Mouse (Mus musculus): ENCODE measurements at regions not wholly inside any gene's neighbourhood (a gene's known extent, or its start where the extent isn't known, plus 50 kb on each side); places are given as distances from the start of the nearest gene placed in this dataset.

GRCm38 (mm10) chr4:34498781-34499180 lies 52.0 kb upstream of the Akirin2 start:
- Histone ChIP-seq H3K9ac (ENCODE audit: control insufficient read depth, low read depth, low read length, poor library complexity, severe bottlenecking) (no peak overlapping the region), H3K4me1 (ENCODE audit: control insufficient read depth in 1 of 2, insufficient read depth in 2 of 2, low read length in 2 of 2) (peaks cover 0 to 4% of the 10 kb centered on the region in 2 experiments; a peak in 1 of 4 replicates), H3K27ac (ENCODE audit: control insufficient read depth, low read depth, low read length) (no peak overlapping the region), H3K4me3 (ENCODE audit: control insufficient read depth in 1 of 2, insufficient read depth in 1 of 2, low read depth in 2 of 2, low read length in 2 of 2) (no peak overlapping the region), H3K36me3 (ENCODE audit: control insufficient read depth in 1 of 2, insufficient read depth in 2 of 2, low read length in 2 of 2) (peaks cover 0 to 4% of the 10 kb centered on the region in 2 experiments; a peak in 2 of 4 replicates), H3K79me2 (ENCODE audit: control insufficient read depth, insufficient read depth, low read length, poor library complexity) (no peaks in the 10 kb centered on the region), H3K9me3 (replicated peaks; ENCODE audit: insufficient read depth, low read length) (no peaks in the 10 kb centered on the region), H3K27me3 (ENCODE audit: control insufficient read depth in 1 of 2, insufficient read depth in 2 of 2, low read length in 2 of 2) (no peaks in the 10 kb centered on the region)
- no peak for TF ChIP-seq TAL1 (IDR thresholded peaks at IDR 0.05; ENCODE audit: low read length)
- TF ChIP-seq HCFC1 (IDR thresholded peaks at IDR 0.05; ENCODE audit: low read depth, low read length), result no peak
- no peak for TF ChIP-seq ZMIZ1 (IDR thresholded peaks at IDR 0.05; ENCODE audit: low read depth, low read length)
- TF ChIP-seq TBP (IDR thresholded peaks at IDR 0.05; ENCODE audit: low read depth, low read length), result no peak
- no peak for TF ChIP-seq NELFE (IDR thresholded peaks at IDR 0.05; ENCODE audit: low read depth, low read length)
- no peak for TF ChIP-seq SIN3A (IDR thresholded peaks at IDR 0.05; ENCODE audit: low read length)
- TF ChIP-seq KAT2A (conservative IDR thresholded peaks at IDR 0.05; ENCODE audit: low read depth, low read length), result no peak
- no peak for TF ChIP-seq MAZ (IDR thresholded peaks at IDR 0.05; ENCODE audit: low read depth, low read length)
- TF ChIP-seq MXI1 (IDR thresholded peaks at IDR 0.05; ENCODE audit: low read depth, low read length), result no peak
- TF ChIP-seq POLR2A (IDR thresholded peaks at IDR 0.05; ENCODE audit: control insufficient read depth in 1 of 2, insufficient read depth in 1 of 2, low read depth in 1 of 2, low read length in 2 of 2, poor library complexity in 1 of 2), result no peak
- no peak for TF ChIP-seq ZC3H11A (IDR thresholded peaks at IDR 0.05; ENCODE audit: low read depth, low read length)
- no peak for TF ChIP-seq ELF1 (IDR thresholded peaks at IDR 0.05; ENCODE audit: low read depth, low read length)
- DNase-seq (ENCODE audit: low read depth, low spot score), result no peak

DNA sequence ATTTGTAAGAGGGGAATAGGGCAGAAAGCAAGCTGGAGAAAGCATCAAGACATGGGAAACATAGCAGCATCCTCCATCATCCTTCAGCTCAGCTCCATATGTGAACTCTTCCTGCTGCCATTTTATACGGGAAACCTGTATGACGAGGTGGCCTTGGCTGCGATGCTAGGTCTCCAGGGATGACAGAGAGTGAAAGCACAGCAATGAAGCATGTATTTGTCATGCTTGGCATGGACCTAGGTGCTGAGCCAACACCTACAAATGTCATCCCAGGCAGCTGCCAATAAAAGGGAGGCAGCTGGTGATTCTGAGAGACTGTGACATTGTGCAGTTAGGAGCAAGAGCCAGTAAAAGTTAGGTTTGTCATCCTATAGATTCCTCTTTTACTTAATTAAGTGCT lies 51.0 kb upstream of the Akirin2 start:
- no peak for DNase-seq (ENCODE audit: low read depth, low spot score)

More for the DNA sequence above, 51.0 kb upstream of the Akirin2 start:
- Histone ChIP-seq H3K9me3 (replicated peaks; ENCODE audit: insufficient read depth, low read length) (no peaks in the 10 kb centered on the region), H3K27ac (ENCODE audit: control insufficient read depth, low read depth, low read length) (no peak overlapping the region), H3K9ac (ENCODE audit: control insufficient read depth, low read depth, low read length, poor library complexity, severe bottlenecking) (no peak overlapping the region), H3K79me2 (ENCODE audit: control insufficient read depth, insufficient read depth, low read length, poor library complexity) (no peaks in the 10 kb centered on the region), H3K36me3 (ENCODE audit: control insufficient read depth in 1 of 2, insufficient read depth in 2 of 2, low read length in 2 of 2) (peaks cover 0 to 4% of the 10 kb centered on the region in 2 experiments; a peak in 2 of 4 replicates), H3K4me3 (ENCODE audit: control insufficient read depth in 1 of 2, insufficient read depth in 1 of 2, low read depth in 2 of 2, low read length in 2 of 2) (no peak overlapping the region), H3K4me1 (ENCODE audit: control insufficient read depth in 1 of 2, insufficient read depth in 2 of 2, low read length in 2 of 2) (peaks cover 0 to 4% of the 10 kb centered on the region in 2 experiments; a peak in 1 of 4 replicates), H3K27me3 (ENCODE audit: control insufficient read depth in 1 of 2, insufficient read depth in 2 of 2, low read length in 2 of 2) (no peaks in the 10 kb centered on the region)
- no peak for TF ChIP-seq ELF1 (IDR thresholded peaks at IDR 0.05; ENCODE audit: low read depth, low read length)
- TF ChIP-seq CHD1 (IDR thresholded peaks at IDR 0.05; ENCODE audit: low read depth, low read length), result no peak
- TF ChIP-seq TBP (IDR thresholded peaks at IDR 0.05; ENCODE audit: low read depth, low read length), result no peak
- no peak for TF ChIP-seq ZNF384 (IDR thresholded peaks at IDR 0.05; ENCODE audit: low read depth, low read length)
- TF ChIP-seq HCFC1 (IDR thresholded peaks at IDR 0.05; ENCODE audit: low read depth, low read length), result no peak
- no peak for TF ChIP-seq JUND (IDR thresholded peaks at IDR 0.05; ENCODE audit: low read depth, low read length)
- no peak for TF ChIP-seq USF1 (IDR thresholded peaks at IDR 0.05; ENCODE audit: low read depth, low read length)
- TF ChIP-seq GABPA (IDR thresholded peaks at IDR 0.05; ENCODE audit: low read depth, low read length), result no peak
- no peak for TF ChIP-seq MYC (IDR thresholded peaks at IDR 0.05; ENCODE audit: low read depth, low read length)
- TF ChIP-seq CTCF (IDR thresholded peaks at IDR 0.05 in 2 of 3, conservative IDR thresholded peaks at IDR 0.05 in 1 of 3; ENCODE audit: control insufficient read depth in 1 of 3, insufficient read depth in 1 of 3, low read depth in 2 of 3, low read length in 3 of 3, poor library complexity in 1 of 3, severe bottlenecking in 1 of 3), result no peak
- no peak for TF ChIP-seq TAL1 (IDR thresholded peaks at IDR 0.05; ENCODE audit: low read length)
- no peak for TF ChIP-seq POLR2A (IDR thresholded peaks at IDR 0.05; ENCODE audit: control insufficient read depth in 1 of 2, insufficient read depth in 1 of 2, low read depth in 1 of 2, low read length in 2 of 2, poor library complexity in 1 of 2)
- no peak for TF ChIP-seq NRF1 (IDR thresholded peaks at IDR 0.05; ENCODE audit: insufficient read depth, low read depth, low read length, poor library complexity, severe bottlenecking)
